Mouse (Mus musculus): ENCODE results near the gene Actl6b. TPM values are rescaled to one million over a fixed set of nuclear protein-coding genes. Genes with fewer than 3 reads are reported as not detected.

Gene Actl6b
- polyA plus RNA-seq, 1 experiment = not detected

DNA sequence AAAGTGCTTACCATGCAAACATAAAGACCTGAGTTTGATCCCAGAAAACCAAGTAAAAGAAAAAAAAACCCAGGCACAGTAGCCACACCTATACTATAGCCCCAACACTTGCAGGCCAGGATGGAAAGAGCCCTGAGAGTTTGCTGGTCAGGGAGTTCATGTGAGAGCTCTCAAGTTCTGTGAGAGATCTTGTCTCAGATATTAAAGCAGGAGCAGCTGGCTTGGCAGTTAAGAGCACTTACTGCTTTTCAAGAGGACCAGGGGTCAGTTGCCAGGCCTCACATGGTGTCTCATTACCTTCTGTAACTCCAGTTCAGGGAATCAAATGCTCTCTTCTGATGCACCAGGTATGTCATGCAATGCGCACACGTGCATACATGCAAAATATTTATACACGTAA lies 18.6 kb upstream of the Actl6b start:
- H3K27me3 ChIP-seq (replicated peaks) = peaks cover 15% of the 10 kb centered on the region
- H3K4me1 ChIP-seq = peaks cover 35% of the 10 kb centered on the region
- peaks cover 7% of the 10 kb centered on the region for H3K9me3 ChIP-seq
- H3K36me3 ChIP-seq (replicated peaks; ENCODE audit: low read length) = peaks cover 10% of the 10 kb centered on the region
- no peak for TF ChIP-seq FLI1 (IDR thresholded peaks at IDR 0.05; ENCODE audit: low read length)
- no peak for TF ChIP-seq GATA1 (IDR thresholded peaks at IDR 0.05; ENCODE audit: borderline replicate concordance, low read length)
- peak overlapping the region; percentile 11 for H3K4me3 ChIP-seq (replicated peaks)

DNA sequence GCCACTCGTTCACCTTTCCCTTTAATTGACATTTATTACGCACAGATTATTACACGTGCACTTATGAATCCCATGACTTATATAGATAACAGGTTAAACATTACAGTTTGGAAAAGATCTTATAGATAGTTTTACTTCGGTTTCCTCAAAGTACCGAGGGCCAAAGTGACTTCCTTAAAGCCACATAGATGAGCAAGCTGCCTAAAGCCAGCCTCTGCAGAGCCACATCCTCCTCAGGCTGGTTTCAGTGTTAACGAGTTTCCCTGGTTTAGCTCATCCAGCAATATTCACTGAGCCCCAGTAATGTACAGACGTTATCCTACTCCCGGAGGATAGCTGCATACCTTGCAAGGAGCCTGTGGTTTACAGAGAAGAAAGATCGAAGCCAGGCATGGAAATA lies 18.0 kb upstream of the Actl6b start:
- TF ChIP-seq FLI1 (IDR thresholded peaks at IDR 0.05; ENCODE audit: low read length) = no peak
- no peak for TF ChIP-seq GATA1 (IDR thresholded peaks at IDR 0.05; ENCODE audit: borderline replicate concordance, low read length)
- H3K9me3 ChIP-seq = peaks cover 7% of the 10 kb centered on the region
- peaks cover 29% of the 10 kb centered on the region for H3K4me1 ChIP-seq
- H3K4me3 ChIP-seq (replicated peaks) = no peak overlapping the region
- H3K27me3 ChIP-seq (replicated peaks) = peaks cover 15% of the 10 kb centered on the region
- H3K36me3 ChIP-seq (replicated peaks; ENCODE audit: low read length) = peaks cover 4% of the 10 kb centered on the region

DNA sequence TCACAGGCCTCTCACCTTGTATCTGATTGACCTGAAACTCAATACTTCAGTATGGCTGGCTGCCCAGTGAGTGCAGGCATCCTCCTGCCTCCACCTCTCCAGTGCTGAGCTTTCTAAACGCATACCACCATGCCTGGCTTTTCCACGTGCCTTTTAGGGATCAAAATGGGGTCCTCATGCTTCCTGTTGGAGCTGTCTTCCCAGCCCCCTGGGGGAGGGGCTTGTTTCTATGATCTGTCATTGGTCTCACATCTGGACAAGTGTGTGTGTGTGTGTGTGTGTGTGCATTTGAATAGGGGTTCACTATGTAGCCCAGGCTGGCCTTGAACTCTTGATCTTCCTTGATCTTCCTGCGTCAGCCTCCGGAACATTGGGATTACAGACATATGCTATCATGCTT lies 15.9 kb upstream of the Actl6b start:
- Histone ChIP-seq H3K4me1 (peaks cover 22% of the 10 kb centered on the region), H3K4me3 (replicated peaks) (no peak overlapping the region), H3K36me3 (replicated peaks; ENCODE audit: low read length) (no peaks in the 10 kb centered on the region), H3K9me3 (peaks cover 7% of the 10 kb centered on the region), H3K27me3 (replicated peaks) (peaks cover 22% of the 10 kb centered on the region)
- no peak for TF ChIP-seq FLI1 (IDR thresholded peaks at IDR 0.05; ENCODE audit: low read length)
- no peak for TF ChIP-seq GATA1 (IDR thresholded peaks at IDR 0.05; ENCODE audit: borderline replicate concordance, low read length)

DNA sequence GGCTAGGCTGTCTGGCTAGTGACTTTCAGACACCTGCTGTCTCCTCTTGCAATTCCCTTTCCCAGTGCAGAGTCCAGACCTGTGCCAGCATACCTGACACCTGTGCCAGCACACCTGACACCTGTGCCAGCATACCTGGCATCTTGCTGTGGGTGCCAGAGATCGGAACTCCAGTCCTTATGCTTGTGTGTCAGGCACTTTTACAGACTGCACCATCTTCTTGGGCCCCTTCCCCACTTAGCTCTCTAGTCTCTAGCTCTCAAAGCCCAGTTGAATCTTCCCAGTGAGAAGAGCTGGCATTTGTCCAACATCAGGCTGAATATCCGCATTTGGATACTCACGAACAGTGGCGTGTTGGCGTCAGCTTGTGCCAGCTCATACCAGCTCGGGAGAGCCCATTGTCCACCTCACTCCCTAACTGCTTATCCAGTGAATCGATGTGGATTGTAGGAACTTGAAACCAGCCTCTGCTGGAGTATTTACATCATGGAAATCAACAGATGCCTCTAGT lies 14.0 kb upstream of the Actl6b start:
- H3K4me1 ChIP-seq = peaks cover 14% of the 10 kb centered on the region; the same call in 1 of the 2 replicates
- peaks cover 7% of the 10 kb centered on the region for H3K9me3 ChIP-seq
- peaks cover 22% of the 10 kb centered on the region for H3K27me3 ChIP-seq (replicated peaks)
- no peak overlapping the region for H3K4me3 ChIP-seq (replicated peaks)
- TF ChIP-seq FLI1 (IDR thresholded peaks at IDR 0.05; ENCODE audit: low read length) = no peak
- TF ChIP-seq GATA1 (IDR thresholded peaks at IDR 0.05; ENCODE audit: borderline replicate concordance, low read length) = no peak
- H3K36me3 ChIP-seq (replicated peaks; ENCODE audit: low read length) = no peaks in the 10 kb centered on the region

DNA sequence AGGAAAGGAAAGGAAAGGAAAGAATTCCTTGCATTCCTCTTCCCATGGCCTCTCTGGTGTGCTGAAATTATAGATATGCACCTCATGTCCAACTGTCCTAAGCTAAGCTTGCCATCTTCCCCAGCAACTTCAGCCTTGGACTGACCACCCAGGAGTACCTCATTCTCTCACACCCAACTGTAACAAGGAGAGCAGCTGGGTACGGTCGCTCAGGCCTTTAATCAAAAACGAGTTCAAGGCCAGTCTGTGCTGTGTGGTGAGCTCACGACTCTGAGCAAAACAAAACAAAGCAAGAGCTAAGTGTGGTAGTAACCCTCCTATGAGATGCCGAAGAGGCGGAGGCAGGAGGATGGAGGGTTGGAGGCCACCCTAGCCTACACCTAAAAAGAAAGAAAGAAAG lies 12.3 kb upstream of the Actl6b start:
- TF ChIP-seq FLI1 (IDR thresholded peaks at IDR 0.05; ENCODE audit: low read length) = no peak
- TF ChIP-seq GATA1 (IDR thresholded peaks at IDR 0.05; ENCODE audit: borderline replicate concordance, low read length) = no peak
- no peak overlapping the region for H3K4me3 ChIP-seq (replicated peaks)
- peaks cover 7% of the 10 kb centered on the region for H3K9me3 ChIP-seq
- H3K4me1 ChIP-seq = peaks cover 3% of the 10 kb centered on the region; the same call in 1 of the 2 replicates
- peaks cover 34% of the 10 kb centered on the region for H3K27me3 ChIP-seq (replicated peaks)
- no peaks in the 10 kb centered on the region for H3K36me3 ChIP-seq (replicated peaks; ENCODE audit: low read length)

- Histone ChIP-seq H3K27me3 (replicated peaks) (peaks cover 28% of the 10 kb centered on the region), H3K4me1 (peaks cover 3% of the 10 kb centered on the region; the same call in 1 of the 2 replicates), H3K4me3 (replicated peaks) (no peak overlapping the region), H3K36me3 (replicated peaks; ENCODE audit: low read length) (no peaks in the 10 kb centered on the region), H3K9me3 (no peaks in the 10 kb centered on the region)
- TF ChIP-seq GATA1 (IDR thresholded peaks at IDR 0.05; ENCODE audit: borderline replicate concordance, low read length) = no peak
Measured at GRCm38 (mm10) chr5:137541768-137542540, 11.4 kb upstream of the Actl6b start.

- Histone ChIP-seq H3K27me3 (replicated peaks) (peaks cover 24% of the 10 kb centered on the region), H3K4me3 (replicated peaks) (no peak overlapping the region), H3K9me3 (no peaks in the 10 kb centered on the region), H3K4me1 (peaks cover 3% of the 10 kb centered on the region; the same call in 1 of the 2 replicates), H3K36me3 (replicated peaks; ENCODE audit: low read length) (no peaks in the 10 kb centered on the region)
- TF ChIP-seq FLI1 (IDR thresholded peaks at IDR 0.05; ENCODE audit: low read length) = no peak
- TF ChIP-seq GATA1 (IDR thresholded peaks at IDR 0.05; ENCODE audit: borderline replicate concordance, low read length) = no peak
Measured at GRCm38 (mm10) chr5:137544926-137545325, 8.4 kb upstream of the Actl6b start.

DNA sequence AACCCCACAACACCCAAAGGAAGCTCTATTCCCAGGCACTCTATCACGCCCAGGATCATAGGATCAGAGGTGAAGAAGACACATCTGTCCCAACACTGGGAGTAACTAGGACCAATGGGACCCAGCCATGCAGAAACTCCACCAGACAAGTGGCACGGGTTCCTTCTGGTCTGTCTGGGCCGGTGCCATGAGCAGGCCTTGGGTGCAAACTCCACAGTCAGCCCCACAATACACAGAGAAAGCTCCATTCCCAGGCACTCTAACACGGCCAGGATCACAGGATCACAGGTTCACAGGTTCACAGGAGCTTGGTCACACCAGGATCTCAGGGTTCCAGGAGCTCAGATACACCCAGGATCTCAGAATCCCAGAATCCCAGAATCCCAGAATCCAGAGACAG lies 7.7 kb upstream of the Actl6b start:
- no peak for TF ChIP-seq GATA1 (IDR thresholded peaks at IDR 0.05; ENCODE audit: borderline replicate concordance, low read length)
- TF ChIP-seq FLI1 (IDR thresholded peaks at IDR 0.05; ENCODE audit: low read length) = no peak
- Histone ChIP-seq H3K9me3 (no peaks in the 10 kb centered on the region), H3K4me3 (replicated peaks) (no peak overlapping the region)

GRCm38 (mm10) chr5:137549840-137550239 lies 3.5 kb upstream of the Actl6b start:
- Histone ChIP-seq H3K4me3 (replicated peaks) (no peak overlapping the region), H3K4me1 (peaks cover 8% of the 10 kb centered on the region), H3K9me3 (peaks cover 4% of the 10 kb centered on the region; the same call in 1 of the 2 replicates), H3K27me3 (replicated peaks) (peaks cover 46% of the 10 kb centered on the region), H3K36me3 (replicated peaks; ENCODE audit: low read length) (no peaks in the 10 kb centered on the region)
- TF ChIP-seq GATA1 (IDR thresholded peaks at IDR 0.05; ENCODE audit: borderline replicate concordance, low read length) (no peak), FLI1 (IDR thresholded peaks at IDR 0.05; ENCODE audit: low read length) (no peak)

More for the DNA sequence above, 7.7 kb upstream of the Actl6b start:
- H3K4me1 ChIP-seq = peaks cover 3% of the 10 kb centered on the region; the same call in 1 of the 2 replicates
- peaks cover 26% of the 10 kb centered on the region for H3K27me3 ChIP-seq (replicated peaks)
- no peaks in the 10 kb centered on the region for H3K36me3 ChIP-seq (replicated peaks; ENCODE audit: low read length)

- Histone ChIP-seq H3K4me3 (replicated peaks) (no peak overlapping the region), H3K9me3 (peaks cover 14% of the 10 kb centered on the region), H3K27me3 (replicated peaks) (peaks cover 48% of the 10 kb centered on the region), H3K36me3 (replicated peaks; ENCODE audit: low read length) (no peaks in the 10 kb centered on the region), H3K4me1 (peaks cover 8% of the 10 kb centered on the region)
- no peak for TF ChIP-seq FLI1 (IDR thresholded peaks at IDR 0.05; ENCODE audit: low read length)
- TF ChIP-seq GATA1 (IDR thresholded peaks at IDR 0.05; ENCODE audit: borderline replicate concordance, low read length) = no peak
Measured at GRCm38 (mm10) chr5:137551119-137551518, 2.2 kb upstream of the Actl6b start.

All from megakaryocyte, embryonic 14.5 days (primary cell).